Mouse (Mus musculus): Measurements from ENCODE around the gene Dnajb3.

GRCm38 (mm10) chr1:88229986-88230385, 24.4 kb upstream of the Dnajb3 start:
- no peak for TF ChIP-seq CTCF (IDR thresholded peaks at IDR 0.05; ENCODE audit: control insufficient read depth, insufficient read depth, low read length)
- no peak for TF ChIP-seq POLR2A (IDR thresholded peaks at IDR 0.05; ENCODE audit: borderline replicate concordance, control insufficient read depth, low read depth, low read length)
